Mouse (Mus musculus): Measurements from ENCODE around the gene Lonrf3. TPM values are rescaled to one million over a fixed set of nuclear protein-coding genes. Genes with fewer than 3 reads are reported as not detected.
A peak's percentile ranks its signal among the peaks of the same experiment; 100 is the strongest.

Lonrf3 gene
- total RNA-seq (2021), result 1 to 10 TPM; 1.3 to 1.8 TPM

DNA sequence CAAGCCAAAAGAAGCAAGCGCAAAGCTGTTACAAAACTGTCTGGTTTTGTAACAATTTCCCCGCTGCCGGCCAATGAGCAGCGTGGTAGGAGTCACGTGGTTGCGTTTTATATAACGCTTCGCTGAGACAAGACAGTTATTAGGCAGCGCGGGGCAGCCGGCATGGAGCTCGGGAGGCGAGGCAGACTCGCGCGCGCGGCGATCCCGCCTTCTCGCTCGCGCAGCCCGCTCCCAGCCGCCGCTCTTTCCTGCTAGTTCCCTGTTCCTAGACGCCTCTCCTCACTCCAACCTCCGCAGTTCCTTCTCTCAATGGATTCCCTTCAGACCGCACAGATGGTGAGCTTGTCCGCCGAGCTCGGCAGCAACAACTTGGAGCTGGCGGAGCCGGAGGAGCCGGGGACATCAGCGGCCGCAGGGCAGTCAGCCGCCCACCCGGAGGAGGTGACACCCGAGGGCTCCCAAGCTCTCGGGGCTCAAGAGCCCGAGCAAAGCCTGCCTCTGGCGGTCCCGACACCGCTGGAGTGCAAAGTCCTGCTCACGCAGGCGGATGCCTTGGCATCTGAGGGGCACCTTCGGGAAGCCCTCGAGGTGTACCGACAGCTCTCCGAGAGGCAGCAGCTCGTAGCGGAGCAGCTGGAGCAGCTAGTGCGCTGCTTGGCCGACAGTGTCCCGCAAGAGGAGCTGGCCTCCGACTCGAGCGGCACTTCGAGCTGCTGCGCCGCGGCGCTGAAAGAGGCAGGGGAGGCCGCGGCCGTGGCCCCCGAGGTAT is at the start of gene Lonrf3:
TSS of gene Lonrf3 (plus strand) at position 83 of the 769 bp plus-strand sequence.
- intact Hi-C loops (cut with DNase I), result no loop called here
- peak; percentile 74 to 75 for DNase-seq

GRCm38 (mm10) chrX:36278750-36279149 is 49.4 kb upstream of the Lonrf3 start:
- intact Hi-C loops (cut with DNase I), result no loop called here

GRCm38 (mm10) chrX:36311420-36311819 is 16.7 kb upstream of the Lonrf3 start:
- no peak for DNase-seq

More at GRCm38 (mm10) chrX:36278750-36279149, 49.4 kb upstream of the Lonrf3 start:
- DNase-seq, result no peak

DNA sequence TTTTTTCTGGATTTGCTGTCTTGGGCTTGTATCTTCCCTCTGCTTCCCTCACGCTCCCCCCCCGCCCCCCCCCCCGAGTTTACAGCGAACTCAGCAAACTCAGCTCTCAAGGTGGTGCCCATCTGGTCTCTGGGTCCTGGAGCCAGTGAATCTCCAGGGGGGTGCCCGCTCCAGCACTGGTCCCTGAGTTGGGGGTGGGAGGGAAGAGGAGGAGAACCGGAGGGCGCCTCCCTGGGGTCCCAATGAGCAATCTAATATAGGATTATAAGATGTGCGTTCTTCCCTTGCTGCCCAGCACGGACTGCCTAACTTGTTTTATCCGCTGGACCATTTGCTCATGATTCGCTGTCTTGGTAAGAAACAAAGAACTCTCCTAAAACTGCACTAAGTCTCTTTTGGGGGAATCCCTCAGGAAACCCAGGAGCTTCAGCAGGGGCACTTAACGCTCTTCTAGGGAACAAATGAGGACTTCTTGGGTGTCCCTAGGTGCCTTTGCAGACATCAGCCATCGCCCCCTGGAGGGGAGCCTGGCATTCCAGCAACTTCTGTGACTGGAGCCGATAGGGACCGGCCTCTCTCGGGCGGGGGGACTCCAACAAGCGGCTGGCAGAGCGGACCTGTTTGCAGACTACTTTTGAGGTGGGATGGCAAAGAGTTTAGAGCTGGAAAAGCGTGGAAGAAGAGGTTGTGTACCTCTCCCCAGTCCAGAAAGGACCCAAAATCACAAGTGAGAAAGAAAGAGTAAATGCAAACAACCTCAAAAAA is 480 bp upstream of the Lonrf3 start:
- intact Hi-C loops (cut with DNase I), result loop anchor here (1.0 kb wide), 1 partner anchor 98 kb away; no protein-coding TSS in a partner anchor
- DNase-seq, result peak in 1 of 2 experiments; percentile 37

More at GRCm38 (mm10) chrX:36311420-36311819, 16.7 kb upstream of the Lonrf3 start:
- intact Hi-C loops (cut with DNase I), result no loop called here

DNA sequence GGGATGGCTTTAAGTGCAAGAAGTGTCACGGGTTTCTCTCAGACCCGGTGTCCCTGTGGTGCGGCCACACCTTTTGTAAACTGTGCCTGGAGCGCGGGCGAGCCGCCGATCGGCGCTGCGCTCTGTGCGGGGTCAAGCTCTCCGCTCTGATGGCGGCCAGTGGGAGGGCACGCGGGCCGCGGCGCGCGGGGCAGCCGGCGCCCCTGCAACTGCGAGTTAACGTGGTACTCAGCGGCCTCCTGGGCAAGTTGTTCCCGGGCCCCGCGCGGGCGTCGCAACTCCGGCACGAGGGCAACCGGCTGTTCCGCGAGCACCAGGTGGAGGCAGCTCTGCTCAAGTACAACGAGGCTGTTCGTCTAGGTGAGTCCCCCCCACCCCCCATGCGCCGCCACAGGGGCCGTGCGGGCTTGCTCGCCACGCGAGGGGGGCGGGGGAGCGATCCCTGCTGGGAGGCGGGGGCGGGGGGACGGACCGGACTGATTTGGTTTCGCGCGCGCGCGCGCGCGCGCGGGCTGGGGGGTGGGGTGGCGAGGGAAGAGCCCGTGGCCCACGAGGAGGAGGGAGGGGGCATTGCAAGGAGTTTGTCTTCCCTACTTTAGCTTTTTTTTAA is 992 bp downstream of the Lonrf3 start:
- intact Hi-C loops (cut with DNase I), result no loop called here
- peak; percentile 16 to 39 for DNase-seq

- intact Hi-C loops (cut with DNase I), result no loop called here
- DNase-seq, result peak; percentile 55 to 65
These were observed 1.8 kb downstream of the Lonrf3 start for GRCm38 (mm10) chrX:36329849-36330411.

DNA sequence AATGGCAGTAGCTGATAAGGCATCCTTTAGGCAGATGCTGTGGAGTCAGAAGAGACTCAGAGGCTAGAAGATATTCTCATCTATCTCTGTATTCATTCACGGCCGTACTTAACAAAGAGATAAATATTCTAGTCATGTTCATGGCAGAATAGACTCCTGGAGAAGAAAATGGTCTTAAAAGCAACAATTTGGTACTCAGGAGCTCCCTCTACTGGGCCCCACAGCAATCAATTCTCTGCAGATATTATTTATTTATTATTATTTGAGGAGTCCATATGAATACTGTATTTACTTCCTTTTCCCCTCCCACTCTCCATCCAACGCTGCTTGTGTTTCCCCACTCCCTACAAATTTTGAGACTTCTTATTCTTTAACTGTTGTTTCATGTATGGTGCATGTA is 24.3 kb downstream of the Lonrf3 start:
- intact Hi-C loops (cut with DNase I), result loop anchor here (1.0 kb wide), 1 partner anchor 126 kb away; no protein-coding TSS in a partner anchor

DNA sequence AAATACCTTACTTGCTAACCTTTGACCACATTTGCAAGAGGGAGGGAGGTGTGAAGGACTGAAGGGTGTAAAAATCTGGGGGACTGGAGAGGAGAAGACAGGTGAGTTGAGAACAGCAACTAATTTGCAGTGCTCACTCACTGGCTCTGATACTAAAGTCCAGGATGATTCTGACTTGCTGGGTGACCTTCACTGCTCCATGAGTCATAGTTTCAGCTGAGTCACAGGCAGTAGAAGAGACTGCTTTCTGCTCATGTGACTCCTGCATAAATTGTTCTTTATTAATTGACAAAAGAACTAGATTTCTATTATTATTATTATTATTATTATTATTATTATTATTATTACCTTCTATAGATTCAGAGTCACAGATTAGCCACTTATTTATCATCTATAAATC is 57.2 kb downstream of the Lonrf3 start:
- no peak for DNase-seq
- intact Hi-C loops (cut with DNase I), result no loop called here

More for the DNA sequence above, 24.3 kb downstream of the Lonrf3 start:
- DNase-seq, result peak; percentile 12

DNA sequence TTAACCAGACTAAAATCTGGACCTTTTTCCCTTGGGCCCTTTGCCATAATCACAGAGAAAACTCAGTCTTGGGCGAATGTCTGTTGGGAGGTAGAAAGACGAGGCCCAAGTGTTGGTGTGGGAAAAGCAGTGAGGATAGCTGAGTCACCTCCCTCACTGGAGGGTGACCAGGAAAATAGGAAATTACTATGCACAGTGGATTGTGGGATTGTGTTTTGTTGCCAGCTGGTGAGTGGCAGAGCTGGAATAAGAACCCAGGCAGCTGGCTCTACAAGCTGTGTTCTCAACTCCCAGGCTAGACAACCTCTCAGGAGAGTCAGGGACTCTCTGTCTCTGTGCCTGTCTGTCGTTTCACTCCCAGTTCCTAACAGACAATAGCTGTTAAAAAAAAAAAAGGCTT is 61.8 kb downstream of the Lonrf3 start:
- intact Hi-C loops (cut with DNase I), result no loop called here

GRCm38 (mm10) chrX:36390503-36390902 is 62.4 kb downstream of the Lonrf3 start:
- intact Hi-C loops (cut with DNase I), result no loop called here
- DNase-seq, result no peak

More for the DNA sequence above, 61.8 kb downstream of the Lonrf3 start:
- no peak for DNase-seq

GRCm38 (mm10) chrX:36392672-36393071 is 64.5 kb downstream of the Lonrf3 start:
- no peak for DNase-seq
- intact Hi-C loops (cut with DNase I), result loop anchor here (1.0 kb wide), 1 partner anchor 166 kb away; no protein-coding TSS in a partner anchor

DNA sequence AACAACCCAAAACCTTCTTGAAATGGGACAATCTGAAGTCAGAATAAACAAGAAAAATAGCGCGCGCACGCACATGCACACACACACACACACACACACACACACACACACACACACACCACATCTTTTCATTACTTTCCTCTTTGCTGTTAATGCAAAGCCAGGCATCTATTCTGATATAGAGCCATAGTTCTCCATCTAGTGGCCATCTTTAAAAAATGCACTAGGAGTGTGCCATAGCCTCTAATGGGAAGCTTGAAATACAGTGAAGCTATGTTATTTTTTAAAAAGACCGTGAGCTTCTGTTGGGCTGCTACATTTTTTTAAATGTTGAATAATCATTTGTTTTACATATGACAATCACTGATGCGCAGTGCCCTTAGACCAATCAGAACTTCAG is 65.1 kb downstream of the Lonrf3 start:
- intact Hi-C loops (cut with DNase I), result loop anchor here (1.0 kb wide), 1 partner anchor 167 kb away; no protein-coding TSS in a partner anchor
- DNase-seq, result no peak

GRCm38 (mm10) chrX:36400980-36401379 is 72.8 kb downstream of the Lonrf3 start, which contains the start of gene Gm6268:
Gm6268 (plus strand) TSS chrX:36401280.
- intact Hi-C loops (cut with DNase I), result no loop called here
- DNase-seq, result no peak

DNA sequence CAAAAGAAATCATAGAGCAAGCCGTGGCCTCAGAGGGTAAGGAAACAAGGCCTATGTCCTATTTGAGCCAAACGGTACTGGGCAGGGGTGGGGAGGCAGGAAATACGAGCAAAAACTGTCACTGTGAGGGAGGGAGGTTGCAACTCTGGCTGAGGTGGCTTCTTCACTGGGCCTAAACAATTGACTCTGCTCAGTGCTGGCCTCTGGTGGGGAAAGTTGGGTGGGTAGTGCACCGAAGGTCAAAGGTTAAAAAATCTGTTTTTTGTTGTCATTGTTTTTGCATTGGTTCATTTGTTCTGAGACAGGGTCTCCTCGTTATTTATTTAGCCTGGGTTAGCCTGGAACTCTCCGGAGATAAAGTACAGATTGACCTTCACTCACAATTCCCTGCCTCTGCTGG is 74.2 kb downstream of the Lonrf3 start:
- DNase-seq, result no peak
- intact Hi-C loops (cut with DNase I), result no loop called here

Small RNAs within 50 kb of the gene (microRNA-seq; reads per million reads assigned to microRNA genes)
- gene Gm44485 (ENCODE audit: borderline number of aligned reads in 2 of 2), result 0 reads per million in 2 experiments

Other genes starting within 250 kb of the Lonrf3 start
- gene Il13ra1, start 216.2 kb upstream of the Lonrf3 start, total RNA-seq (2021), result 10 to 100 TPM; 32.8 to 33.5 TPM
- under 1 TPM in 1 of 2 experiments, not detected in 1; 0.19 TPM for gene Zcchc12, start 132.4 kb upstream of the Lonrf3 start, total RNA-seq (2021)
- not detected for gene Gm6268, start 72.9 kb downstream of the Lonrf3 start, total RNA-seq (2021)
- gene Gm14569, start 163.5 kb downstream of the Lonrf3 start, total RNA-seq (2021), result not detected